Mouse (Mus musculus) T-helper 17 cell (primary cell): ENCODE data around the gene Ces2b.

Source experiments
- in situ Hi-C, 2 experiments: fragments of 300-600 bp; cut with MboI, MseI; formaldehyde crosslinking; loops; 1 replicate in 1 of 2; 2 replicates in 1 of 2; pipeline ENCODE4 v1.15.1; 2025; ENCODE audit warnings: high pct_unique_total_duplicates in 2 of 2

Ces2b gene

GRCm38 (mm10) chr8:104831440-104831839, at the start of gene Ces2b:
Gene Ces2b (plus strand): TSS chr8:104831572.
- in situ Hi-C loops = no loop called here

- in situ Hi-C loops = no loop called here
Measured at GRCm38 (mm10) chr8:104787049-104787448, 44.3 kb upstream of the Ces2b start.

GRCm38 (mm10) chr8:104788929-104789328, 42.4 kb upstream of the Ces2b start:
- in situ Hi-C loops = no loop called here

- in situ Hi-C loops = no loop called here
Measured at GRCm38 (mm10) chr8:104789886-104790680, 41.3 kb upstream of the Ces2b start.

- in situ Hi-C loops = loop anchor here in 1 of 2 experiments (5.0 kb wide), 1 partner anchor 997 kb away; no protein-coding TSS in a partner anchor
Measured at GRCm38 (mm10) chr8:104799385-104799784, 32.0 kb upstream of the Ces2b start.

- in situ Hi-C loops = no loop called here
Measured at GRCm38 (mm10) chr8:104806127-104806526, 25.2 kb upstream of the Ces2b start.

GRCm38 (mm10) chr8:104808542-104809413, 22.6 kb upstream of the Ces2b start:
- in situ Hi-C loops = no loop called here

GRCm38 (mm10) chr8:104809436-104809835, 21.9 kb upstream of the Ces2b start:
- in situ Hi-C loops = no loop called here

- in situ Hi-C loops = no loop called here
Measured at GRCm38 (mm10) chr8:104826912-104827311, 4.5 kb upstream of the Ces2b start.

GRCm38 (mm10) chr8:104828221-104828620, 3.2 kb upstream of the Ces2b start:
- in situ Hi-C loops = no loop called here

- in situ Hi-C loops = no loop called here
Measured at GRCm38 (mm10) chr8:104841360-104842078, 10.1 kb downstream of the Ces2b start.

GRCm38 (mm10) chr8:104846831-104847230, 15.5 kb downstream of the Ces2b start, which contains the start of gene Ces2c:
Gene Ces2c (plus strand): TSS chr8:104847068.
- in situ Hi-C loops = loop anchor here (5.0 kb wide), 2 partner anchors 40 to 45 kb away; no protein-coding TSS in a partner anchor

GRCm38 (mm10) chr8:104847741-104848462, 16.5 kb downstream of the Ces2b start:
- in situ Hi-C loops = loop anchor here (5.0 kb wide), 2 partner anchors 39 to 44 kb away; no protein-coding TSS in a partner anchor

- in situ Hi-C loops = loop anchor here in 1 of 2 experiments (5.0 kb wide), 1 partner anchor 35 kb away; no protein-coding TSS in a partner anchor
Measured at GRCm38 (mm10) chr8:104866844-104867531, 35.6 kb downstream of the Ces2b start.

- in situ Hi-C loops = loop anchor here in 1 of 2 experiments (5.0 kb wide), 1 partner anchor 33 kb away; no protein-coding TSS in a partner anchor
Measured at GRCm38 (mm10) chr8:104868876-104869275, 37.5 kb downstream of the Ces2b start.

GRCm38 (mm10) chr8:104886223-104886926, 55.0 kb downstream of the Ces2b start:
- in situ Hi-C loops = loop anchor here in 1 of 2 experiments (5.0 kb wide), 1 partner anchor 39 kb away; the partner anchor contains the start of gene Ces2c
